Mouse (Mus musculus) E14TG2a.4 (cell line): ENCODE data around the gene Odf3l2.

Experiments used
- H3K27me3 ChIP-seq: 2 replicates; pipeline ENCODE4 v1.6.1; 2014; ENCODE audit warnings: low read length, control low read depth; ENCODE audit not compliant: insufficient read depth
- H3K36me3 ChIP-seq: 2 replicates; pipeline ENCODE4 v1.6.1; 2014; ENCODE audit warnings: low read length, control low read depth; ENCODE audit not compliant: insufficient read depth
- H3K4me1 ChIP-seq: replicated peaks from 2 replicates; pipeline ENCODE4 v1.6.1; 2014; ENCODE audit warnings: low read depth, low read length, control low read depth
- H3K4me3 ChIP-seq: replicated peaks from 2 replicates; pipeline ENCODE4 v1.5.1; 2014; ENCODE audit warnings: mild to moderate bottlenecking, low read length
- H3K9me3 ChIP-seq: 2 replicates; pipeline ENCODE4 v1.6.1; 2014; ENCODE audit warnings: low read length, control low read depth
- CTCF ChIP-seq: conservative IDR thresholded peaks from 2 replicates; pipeline ENCODE4 v1.5.1; 2014; ENCODE audit warnings: low read length
- NANOG ChIP-seq: IDR thresholded peaks from 2 replicates; pipeline ENCODE4 v1.6.1; 2014; ENCODE audit warnings: borderline replicate concordance, low read length, mixed read lengths
- POU5F1 ChIP-seq: IDR thresholded peaks from 2 replicates; pipeline ENCODE4 v1.6.1; 2014; ENCODE audit warnings: low read length, borderline replicate concordance

The Odf3l2 gene

GRCm38 (mm10) chr10:79675346-79676035 lies 30.0 kb upstream of the Odf3l2 start:
- peaks cover 34% of the 10 kb centered on the region for H3K36me3 ChIP-seq
- TF ChIP-seq NANOG (no peak), POU5F1 (no peak), CTCF (no peak)
- peak overlapping the region; percentile 78 for H3K4me3 ChIP-seq
- H3K27me3 ChIP-seq = no peaks in the 10 kb centered on the region
- H3K4me1 ChIP-seq = peaks cover 77% of the 10 kb centered on the region
- H3K9me3 ChIP-seq = no peaks in the 10 kb centered on the region

DNA sequence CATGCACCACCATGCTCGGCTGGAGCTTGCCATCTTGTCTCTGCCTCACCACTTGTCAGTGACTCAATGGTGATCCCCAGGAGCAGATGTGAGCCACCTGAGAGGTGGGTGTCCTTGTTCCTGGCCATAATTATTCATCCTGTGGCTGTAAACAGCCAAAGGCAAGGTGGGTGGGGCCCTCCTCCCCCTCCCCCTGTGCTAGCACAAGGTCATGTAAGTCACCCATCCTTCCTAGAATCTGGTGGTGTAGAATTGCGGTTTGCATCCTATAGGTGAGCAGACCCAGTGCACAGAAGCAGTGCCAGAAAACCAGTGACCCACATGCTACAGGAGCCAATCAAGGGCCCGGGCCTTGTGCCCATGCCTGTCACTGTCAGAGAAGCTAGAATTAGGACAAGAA lies 27.5 kb upstream of the Odf3l2 start:
- Histone ChIP-seq H3K4me3 (peak overlapping the region; percentile 71), H3K36me3 (peaks cover 34% of the 10 kb centered on the region), H3K4me1 (peaks cover 66% of the 10 kb centered on the region), H3K27me3 (no peaks in the 10 kb centered on the region), H3K9me3 (no peaks in the 10 kb centered on the region)
- TF ChIP-seq NANOG (no peak), CTCF (no peak), POU5F1 (no peak)

DNA sequence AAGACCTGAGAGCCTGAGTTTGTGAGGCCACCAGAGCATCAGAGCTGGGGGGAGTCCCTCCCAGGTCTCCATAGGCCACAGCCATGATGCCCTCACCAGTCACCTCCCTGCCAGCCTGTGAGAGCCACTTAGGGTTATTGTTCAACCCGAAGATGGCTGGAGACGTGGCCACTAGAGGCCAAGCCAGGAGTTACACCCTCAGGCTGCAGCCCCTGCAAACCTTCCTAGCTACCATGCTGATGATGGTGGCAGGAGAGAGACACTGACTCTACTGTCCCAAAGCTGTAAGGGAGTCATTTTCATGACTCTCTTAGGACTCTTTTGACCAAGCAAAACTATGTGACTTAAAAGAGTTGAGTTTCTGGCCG lies 26.5 kb upstream of the Odf3l2 start:
- H3K4me1 ChIP-seq = peaks cover 60% of the 10 kb centered on the region
- H3K27me3 ChIP-seq = no peaks in the 10 kb centered on the region
- H3K36me3 ChIP-seq = peaks cover 34% of the 10 kb centered on the region
- H3K4me3 ChIP-seq = peak overlapping the region; percentile 71
- TF ChIP-seq CTCF (peak; percentile 40), NANOG (no peak), POU5F1 (no peak)
- H3K9me3 ChIP-seq = no peaks in the 10 kb centered on the region

GRCm38 (mm10) chr10:79671396-79672087 lies 26.0 kb upstream of the Odf3l2 start:
- Histone ChIP-seq H3K9me3 (no peaks in the 10 kb centered on the region), H3K4me3 (peak overlapping the region; percentile 100), H3K27me3 (no peaks in the 10 kb centered on the region), H3K36me3 (peaks cover 34% of the 10 kb centered on the region), H3K4me1 (peaks cover 58% of the 10 kb centered on the region)
- TF ChIP-seq NANOG (no peak), CTCF (no peak), POU5F1 (no peak)

- TF ChIP-seq POU5F1 = no peak
- TF ChIP-seq CTCF = no peak
- TF ChIP-seq NANOG = peak; percentile 9; the same call in 1 of the 2 replicates
- Histone ChIP-seq H3K4me1 (peaks cover 57% of the 10 kb centered on the region), H3K36me3 (peaks cover 27% of the 10 kb centered on the region)
Observed at GRCm38 (mm10) chr10:79670071-79670888, 24.7 kb upstream of the Odf3l2 start.

DNA sequence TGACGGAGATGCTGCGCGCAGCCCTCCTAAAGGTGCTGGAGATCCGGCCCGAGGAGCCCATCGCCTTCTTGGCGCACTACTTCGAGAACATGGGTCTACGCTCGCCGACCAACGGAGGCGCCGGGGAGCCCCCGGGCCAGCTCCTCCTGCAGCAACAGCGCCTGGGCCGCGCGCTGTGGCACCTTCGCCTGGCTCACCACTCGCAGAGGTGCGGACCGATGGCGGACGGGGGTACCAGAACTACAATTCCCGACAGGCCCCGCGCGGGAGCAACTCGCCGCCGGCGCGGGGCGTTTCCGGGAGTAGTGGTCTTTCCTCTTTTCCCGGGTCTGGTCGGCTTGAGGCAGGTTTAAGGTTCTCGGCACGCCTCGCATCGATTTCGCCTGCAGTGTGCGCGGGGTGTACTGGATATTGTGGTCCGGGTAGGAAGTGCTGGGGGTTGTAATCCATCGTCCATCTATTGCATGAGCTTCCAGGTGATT lies 24.1 kb upstream of the Odf3l2 start:
- H3K4me3 ChIP-seq = peak overlapping the region; percentile 100
- TF ChIP-seq POU5F1 = no peak
- no peak for TF ChIP-seq CTCF
- no peak for TF ChIP-seq NANOG

More at GRCm38 (mm10) chr10:79670071-79670888, 24.7 kb upstream of the Odf3l2 start:
- no peaks in the 10 kb centered on the region for H3K9me3 ChIP-seq
- H3K27me3 ChIP-seq = no peaks in the 10 kb centered on the region
- peak overlapping the region; percentile 100 for H3K4me3 ChIP-seq

DNA sequence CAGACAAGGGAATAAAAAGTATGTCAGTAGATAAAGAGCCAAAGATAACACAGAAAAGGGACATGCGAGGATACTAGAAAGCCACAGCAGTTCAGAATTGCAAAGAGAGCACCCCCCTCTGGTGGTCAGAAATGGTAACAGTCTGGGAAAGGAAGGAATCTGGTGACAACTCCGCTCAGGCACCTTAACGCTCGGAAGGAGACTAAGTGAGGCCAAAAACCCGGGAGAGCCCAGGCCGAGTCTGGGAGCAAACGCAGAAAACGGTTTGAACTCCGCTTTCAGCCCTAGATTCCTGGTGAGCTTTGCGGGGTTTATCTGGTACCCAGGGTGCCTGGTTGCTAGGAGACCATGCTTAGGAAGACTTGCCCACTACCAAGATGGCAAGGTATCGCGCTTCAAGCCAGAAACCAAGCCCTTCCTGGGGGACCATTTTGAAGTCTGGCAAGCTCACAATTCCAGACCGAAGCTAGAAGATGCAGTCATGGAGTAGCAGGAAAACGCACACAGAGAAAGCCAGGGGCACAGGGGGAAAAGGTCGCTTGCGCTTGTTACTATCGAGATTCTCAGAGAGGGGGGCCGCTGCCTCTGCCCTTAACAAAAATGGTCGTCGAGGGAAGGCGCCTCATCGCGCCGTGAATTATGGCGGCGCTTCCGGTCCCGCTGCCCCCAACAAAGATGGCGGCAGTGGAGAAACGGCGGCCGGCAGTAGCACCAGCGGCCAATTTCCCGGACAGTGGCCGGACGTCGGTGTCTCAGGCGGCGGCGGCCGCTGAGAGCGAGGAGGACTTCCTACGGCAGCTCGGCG lies 23.4 kb upstream of the Odf3l2 start, which contains the start of gene Tpgs1:
Gene Tpgs1 (plus strand): TSS at position 599 of the 805 bp plus-strand sequence.
- TF ChIP-seq POU5F1 = no peak
- TF ChIP-seq CTCF = peak; percentile 93
- no peak for TF ChIP-seq NANOG
- H3K4me1 ChIP-seq = peaks cover 56% of the 10 kb centered on the region
- no peaks in the 10 kb centered on the region for H3K27me3 ChIP-seq
- H3K9me3 ChIP-seq = no peaks in the 10 kb centered on the region
- peak within 1 kb of the TSS; percentile 100 for H3K4me3 ChIP-seq
- H3K36me3 ChIP-seq = peaks cover 23% of the 10 kb centered on the region

More for the DNA sequence above, 24.1 kb upstream of the Odf3l2 start:
- H3K4me1 ChIP-seq = peaks cover 57% of the 10 kb centered on the region
- H3K27me3 ChIP-seq = no peaks in the 10 kb centered on the region
- H3K36me3 ChIP-seq = peaks cover 27% of the 10 kb centered on the region
- no peaks in the 10 kb centered on the region for H3K9me3 ChIP-seq

DNA sequence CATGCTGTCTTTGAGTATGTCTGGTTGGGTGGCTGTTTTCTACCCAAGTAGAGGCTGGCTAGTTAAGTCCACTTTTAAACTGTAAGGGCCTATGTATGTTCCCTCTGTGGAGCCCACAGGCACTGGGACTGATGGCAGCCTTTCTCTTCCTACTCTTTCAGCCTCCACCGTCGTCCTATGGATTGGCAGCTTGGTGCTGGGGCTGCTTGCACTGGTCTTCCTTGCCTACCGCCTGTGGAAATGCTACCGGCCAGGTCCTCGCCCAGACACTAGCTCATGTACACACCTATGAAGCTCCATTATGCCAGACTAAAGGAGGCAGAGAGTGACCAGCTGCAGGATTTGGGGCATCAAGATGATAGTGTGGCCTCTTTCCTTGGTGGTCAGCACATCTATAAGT lies 22.5 kb upstream of the Odf3l2 start:
- H3K27me3 ChIP-seq = no peaks in the 10 kb centered on the region
- H3K9me3 ChIP-seq = no peaks in the 10 kb centered on the region
- no peak overlapping the region for H3K4me3 ChIP-seq
- H3K36me3 ChIP-seq = peaks cover 17% of the 10 kb centered on the region
- TF ChIP-seq NANOG (no peak), POU5F1 (no peak), CTCF (no peak)
- H3K4me1 ChIP-seq = peaks cover 56% of the 10 kb centered on the region
